7 mouse cellular contexts compared by ENCODE assay signal in the genomic region with DNA sequence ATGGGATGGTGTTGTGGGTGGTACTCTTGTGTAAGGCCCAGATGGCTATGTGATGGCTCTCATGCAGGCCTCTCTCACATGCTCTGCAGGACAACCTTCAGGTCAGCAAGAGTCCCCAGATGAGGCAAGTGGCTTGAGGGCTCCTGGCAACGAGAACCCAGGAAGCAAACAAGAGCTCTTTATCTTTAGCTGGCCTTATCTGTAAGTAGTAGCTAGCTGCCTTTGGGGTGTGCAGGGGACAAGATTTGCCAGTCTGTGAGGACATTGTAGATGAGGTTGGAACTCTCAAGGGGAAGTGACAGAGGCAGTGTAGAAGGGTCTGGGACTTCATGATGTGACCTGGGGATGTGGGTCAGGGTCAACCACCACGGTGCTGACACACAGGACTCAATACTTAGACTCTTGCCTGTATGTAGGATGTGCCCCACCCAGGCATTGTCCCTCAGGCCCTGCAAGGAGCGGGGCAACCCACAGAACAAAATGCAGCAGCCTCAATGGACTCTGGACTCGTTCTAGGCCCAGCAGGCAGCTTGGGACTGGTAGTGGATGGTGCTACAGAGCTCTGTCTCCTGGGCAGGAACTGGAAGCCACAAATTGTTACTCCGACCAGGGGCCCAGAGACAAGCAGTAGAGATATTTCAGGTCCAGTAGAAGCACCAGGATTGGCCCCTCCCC. TPM values are rescaled to one million over a fixed set of nuclear protein-coding genes. Genes with fewer than 3 reads are reported as not detected.
DNase-seq lines count a peak whose midpoint lies in the region; ATAC-seq and TF ChIP-seq lines count a peak whose summit lies in the region.

No protein-coding gene starts in this region.

- no peaks in the 10 kb centered on the region for H3K36me3 ChIP-seq in hindbrain, postnatal 0 days (ENCODE audit: insufficient read depth, low read length)
- H3K36me3 ChIP-seq in hindbrain, embryonic 13.5 days: 0 out of 2 replicates have a peak, but pooled peaks cover 9% of the 10 kb centered on the region
- H3K36me3 ChIP-seq in heart, embryonic 16.5 days (ENCODE audit: control insufficient read depth, insufficient read depth): 0 out of 2 replicates have a peak, but pooled peaks cover 4% of the 10 kb centered on the region
- H3K36me3 ChIP-seq in lung, embryonic 15.5 days: no peaks in the 10 kb centered on the region

- peaks cover 3% of the 10 kb centered on the region; the same call in 1 of the 2 replicates for H3K4me1 ChIP-seq in hindbrain, postnatal 0 days (ENCODE audit: insufficient read depth, low read length)
- H3K4me1 ChIP-seq in hindbrain, embryonic 13.5 days (replicated peaks): peaks cover 14% of the 10 kb centered on the region
- peaks cover 4% of the 10 kb centered on the region for H3K4me1 ChIP-seq in bone marrow, adult 2 months (ENCODE audit: control insufficient read depth, insufficient read depth, low read length)
- H3K4me1 ChIP-seq in heart, embryonic 16.5 days (ENCODE audit: control insufficient read depth, insufficient read depth, low read length): peaks cover 15% of the 10 kb centered on the region
- peaks cover 10% of the 10 kb centered on the region for H3K4me1 ChIP-seq in lung, embryonic 15.5 days

- TF ChIP-seq POLR2A in bone marrow, adult 2 months (IDR thresholded peaks at IDR 0.05; ENCODE audit: borderline replicate concordance, control insufficient read depth, low read depth, low read length): no peak

- no peak for DNase-seq in hindbrain, postnatal 0 days (ENCODE audit: low spot score)
- DNase-seq in right cerebral cortex, adult 18-20 months: no peak

- no peak for TF ChIP-seq CTCF in hindbrain, postnatal 0 days (IDR thresholded peaks at IDR 0.05; ENCODE audit: low read depth)
- no peak for TF ChIP-seq CTCF in bone marrow, adult 2 months (IDR thresholded peaks at IDR 0.05; ENCODE audit: control insufficient read depth, insufficient read depth, low read length)

- H3K27ac ChIP-seq in hindbrain, postnatal 0 days: no peak overlapping the region
- H3K27ac ChIP-seq in hindbrain, embryonic 13.5 days: no peak overlapping the region
- no peak overlapping the region for H3K27ac ChIP-seq in bone marrow, adult 2 months (ENCODE audit: control insufficient read depth, insufficient read depth, low read depth, low read length, poor library complexity)
- H3K27ac ChIP-seq in heart, embryonic 16.5 days (ENCODE audit: low read length): peak overlapping the region; percentile 65
- peak overlapping the region; percentile 44; the same call in 1 of the 2 replicates for H3K27ac ChIP-seq in lung, embryonic 15.5 days

- no peaks in the 10 kb centered on the region for H3K9me3 ChIP-seq in hindbrain, postnatal 0 days (ENCODE audit: low read length)
- H3K9me3 ChIP-seq in hindbrain, embryonic 13.5 days: no peaks in the 10 kb centered on the region
- no peaks in the 10 kb centered on the region; the same call in 1 of the 2 replicates for H3K9me3 ChIP-seq in heart, embryonic 16.5 days (replicated peaks; ENCODE audit: control insufficient read depth, low read length)
- no peaks in the 10 kb centered on the region for H3K9me3 ChIP-seq in lung, embryonic 15.5 days

- WGBS in hindbrain, postnatal 0 days: 73% methylated on average over 5 of the region's 5 CpGs
- 75% methylated on average over 5 of the region's 5 CpGs for WGBS in hindbrain, embryonic 13.5 days
- WGBS in bone marrow, adult 2 months: 32% methylated on average over 5 of the region's 5 CpGs
- 34% methylated on average over 5 of the region's 5 CpGs for WGBS in heart, embryonic 16.5 days
- 52% methylated on average over 5 of the region's 5 CpGs for WGBS in lung, embryonic 15.5 days

- 0 out of 2 replicates have a peak, but pooled peaks have one; percentile 2 for ATAC-seq in hindbrain, postnatal 0 days
- no peak for ATAC-seq in hindbrain, embryonic 13.5 days (ENCODE audit: low FRiP score)
- no peak for ATAC-seq in heart, embryonic 16.5 days (replicated peaks; ENCODE audit: extremely low read depth, insufficient read depth, low FRiP score)
- no peak for ATAC-seq in lung, embryonic 15.5 days (ENCODE audit: borderline replicate concordance, extremely low read depth, low FRiP score, low TSS enrichment)
- no peak for ATAC-seq in inflammation-experienced regulatory T-cells, adult 6 months

- no peaks in the 10 kb centered on the region for H3K27me3 ChIP-seq in hindbrain, postnatal 0 days (ENCODE audit: insufficient read depth, low read length)
- H3K27me3 ChIP-seq in hindbrain, embryonic 13.5 days: no peaks in the 10 kb centered on the region
- H3K27me3 ChIP-seq in heart, embryonic 16.5 days (ENCODE audit: control insufficient read depth, insufficient read depth, low read length): no peaks in the 10 kb centered on the region
- no peaks in the 10 kb centered on the region for H3K27me3 ChIP-seq in lung, embryonic 15.5 days

- H3K4me3 ChIP-seq in hindbrain, postnatal 0 days (ENCODE audit: low read length): no peak overlapping the region
- H3K4me3 ChIP-seq in hindbrain, embryonic 13.5 days: no peak overlapping the region
- H3K4me3 ChIP-seq in bone marrow, adult 2 months (replicated peaks; ENCODE audit: control insufficient read depth, low read depth, low read length): peak overlapping the region; percentile 2
- peak overlapping the region; percentile 7; the same call in 1 of the 2 replicates for H3K4me3 ChIP-seq in heart, embryonic 16.5 days (ENCODE audit: low read length)
- H3K4me3 ChIP-seq in lung, embryonic 15.5 days: no peak overlapping the region

- no peak overlapping the region for H3K9ac ChIP-seq in hindbrain, postnatal 0 days (replicated peaks; ENCODE audit: low read length)
- no peak overlapping the region for H3K9ac ChIP-seq in hindbrain, embryonic 13.5 days
- H3K9ac ChIP-seq in heart, embryonic 16.5 days (ENCODE audit: low read length): no peak overlapping the region; the same call in 1 of the 2 replicates
- H3K9ac ChIP-seq in lung, embryonic 15.5 days: no peak overlapping the region

- H3K4me2 ChIP-seq in hindbrain, postnatal 0 days (ENCODE audit: low read depth, low read length): no peak overlapping the region
- no peak overlapping the region for H3K4me2 ChIP-seq in hindbrain, embryonic 13.5 days
- H3K4me2 ChIP-seq in heart, embryonic 16.5 days (ENCODE audit: low read depth, low read length): peak overlapping the region; percentile 17; the same call in 1 of the 2 replicates
- H3K4me2 ChIP-seq in lung, embryonic 15.5 days: peak overlapping the region; percentile 16; the same call in 1 of the 2 replicates

RNA-seq across cellular contexts. Expression of gene Lgals3bp, which starts 1.9 kb away (rescaled TPM):
- total RNA-seq in hindbrain, postnatal 0 days (2014; rRNA removed): 25.5 and 30.6 TPM in 2 replicates
- polyA plus RNA-seq in hindbrain, postnatal 0 days (2015; fragmentation: Nextera tagmentation; extraction: Ambion mirVana): 15.4 and 18.5 TPM in 2 replicates
- 2.9 and 4.8 TPM in 2 replicates for polyA plus RNA-seq in hindbrain, embryonic 13.5 days (2015; fragmentation: Nextera tagmentation; extraction: Ambion mirVana)
- polyA plus RNA-seq in bone marrow, adult 2 months (2011; ENCODE audit: insufficient read depth, insufficient read length, low replicate concordance, missing spikeins): 43.9 and 52.7 TPM in 2 replicates
- polyA plus RNA-seq in heart, embryonic 16.5 days (2015; fragmentation: Nextera tagmentation; extraction: Ambion mirVana): 16.8 and 27.5 TPM in 2 replicates
- polyA plus RNA-seq in lung, embryonic 15.5 days (2015; fragmentation: Nextera tagmentation; extraction: Ambion mirVana): 4.9 and 6.9 TPM in 2 replicates
- 100 to 1,000 TPM in 2 of 3 experiments, 10 to 100 TPM in 1; 86.5 to 166 (median 133) TPM for polyA plus RNA-seq in inflammation-experienced regulatory T-cells, adult 6 months (2017; shearing (Covaris generic))

RNA-seq across cellular contexts. Expression of gene Cant1, which starts 18.9 kb away (rescaled TPM):
- 47.9 and 51.7 TPM in 2 replicates for total RNA-seq in hindbrain, postnatal 0 days (2014; rRNA removed)
- 24.7 and 25.8 TPM in 2 replicates for polyA plus RNA-seq in hindbrain, postnatal 0 days (2015; fragmentation: Nextera tagmentation; extraction: Ambion mirVana)
- 24.4 and 24.9 TPM in 2 replicates for polyA plus RNA-seq in hindbrain, embryonic 13.5 days (2015; fragmentation: Nextera tagmentation; extraction: Ambion mirVana)
- 8.3 and 14.6 TPM in 2 replicates for polyA plus RNA-seq in bone marrow, adult 2 months (2011; ENCODE audit: insufficient read depth, insufficient read length, low replicate concordance, missing spikeins)
- polyA plus RNA-seq in heart, embryonic 16.5 days (2015; fragmentation: Nextera tagmentation; extraction: Ambion mirVana): 19.0 and 20.2 TPM in 2 replicates
- 30.3 and 33.7 TPM in 2 replicates for polyA plus RNA-seq in lung, embryonic 15.5 days (2015; fragmentation: Nextera tagmentation; extraction: Ambion mirVana)
- 10 to 100 TPM; 23.6 to 35.7 (median 25.1) TPM for polyA plus RNA-seq in inflammation-experienced regulatory T-cells, adult 6 months (2017; shearing (Covaris generic))

RNA-seq across cellular contexts. Expression of gene C1qtnf1, which starts 28.0 kb away (rescaled TPM):
- 5.4 TPM in 2 replicates for total RNA-seq in hindbrain, postnatal 0 days (2014; rRNA removed)
- polyA plus RNA-seq in hindbrain, postnatal 0 days (2015; fragmentation: Nextera tagmentation; extraction: Ambion mirVana): 3.5 and 4.3 TPM in 2 replicates
- 2.8 and 3.4 TPM in 2 replicates for polyA plus RNA-seq in hindbrain, embryonic 13.5 days (2015; fragmentation: Nextera tagmentation; extraction: Ambion mirVana)
- 1.5 and 1.8 TPM in 2 replicates for polyA plus RNA-seq in bone marrow, adult 2 months (2011; ENCODE audit: insufficient read depth, insufficient read length, low replicate concordance, missing spikeins)
- 8.9 and 9.3 TPM in 2 replicates for polyA plus RNA-seq in heart, embryonic 16.5 days (2015; fragmentation: Nextera tagmentation; extraction: Ambion mirVana)
- polyA plus RNA-seq in lung, embryonic 15.5 days (2015; fragmentation: Nextera tagmentation; extraction: Ambion mirVana): 6.9 and 7.6 TPM in 2 replicates
- not detected for polyA plus RNA-seq in inflammation-experienced regulatory T-cells, adult 6 months (2017; shearing (Covaris generic))

RNA-seq across cellular contexts. Expression of gene Timp2, which starts 44.5 kb away (rescaled TPM):
- 164 and 170 TPM in 2 replicates for total RNA-seq in hindbrain, postnatal 0 days (2014; rRNA removed)
- polyA plus RNA-seq in hindbrain, postnatal 0 days (2015; fragmentation: Nextera tagmentation; extraction: Ambion mirVana): 102 and 118 TPM in 2 replicates
- polyA plus RNA-seq in hindbrain, embryonic 13.5 days (2015; fragmentation: Nextera tagmentation; extraction: Ambion mirVana): 45.7 and 48.1 TPM in 2 replicates
- polyA plus RNA-seq in bone marrow, adult 2 months (2011; ENCODE audit: insufficient read depth, insufficient read length, low replicate concordance, missing spikeins): 6.5 and 37.6 TPM in 2 replicates
- polyA plus RNA-seq in heart, embryonic 16.5 days (2015; fragmentation: Nextera tagmentation; extraction: Ambion mirVana): 70.6 and 74.5 TPM in 2 replicates
- 79.1 and 79.8 TPM in 2 replicates for polyA plus RNA-seq in lung, embryonic 15.5 days (2015; fragmentation: Nextera tagmentation; extraction: Ambion mirVana)
- 10 to 100 TPM in 2 of 3 experiments, 1 to 10 TPM in 1; 6.1 to 17.3 (median 16.4) TPM for polyA plus RNA-seq in inflammation-experienced regulatory T-cells, adult 6 months (2017; shearing (Covaris generic))

RNA-seq across cellular contexts. Expression of gene Cep295nl, which starts 57.7 kb away (rescaled TPM):
- 0.31 and 1.2 TPM in 2 replicates for total RNA-seq in hindbrain, postnatal 0 days (2014; rRNA removed)
- 0.20 and 0.47 TPM in 2 replicates for polyA plus RNA-seq in hindbrain, postnatal 0 days (2015; fragmentation: Nextera tagmentation; extraction: Ambion mirVana)
- 0.22 and 0.26 TPM in 2 replicates for polyA plus RNA-seq in hindbrain, embryonic 13.5 days (2015; fragmentation: Nextera tagmentation; extraction: Ambion mirVana)
- polyA plus RNA-seq in bone marrow, adult 2 months (2011; ENCODE audit: insufficient read depth, insufficient read length, low replicate concordance, missing spikeins): 1.4 and 1.5 TPM in 2 replicates
- 0.28 and 0.36 TPM in 2 replicates for polyA plus RNA-seq in heart, embryonic 16.5 days (2015; fragmentation: Nextera tagmentation; extraction: Ambion mirVana)
- polyA plus RNA-seq in lung, embryonic 15.5 days (2015; fragmentation: Nextera tagmentation; extraction: Ambion mirVana): 0.33 and 0.56 TPM in 2 replicates
- under 1 TPM in 2 of 3 experiments, not detected in 1; 0.28 to 0.29 TPM for polyA plus RNA-seq in inflammation-experienced regulatory T-cells, adult 6 months (2017; shearing (Covaris generic))

Comparison
In these comparisons a context has a peak if more than half of its experiments do, and no peak if none do; other contexts are left out.
1. H3K27ac ChIP-seq: peak in heart, embryonic 16.5 days (single experiment) and lung, embryonic 15.5 days (single experiment); none in hindbrain, postnatal 0 days (single experiment), hindbrain, embryonic 13.5 days (single experiment) and bone marrow, adult 2 months (single experiment).
2. H3K4me2 ChIP-seq: peak in heart, embryonic 16.5 days (single experiment) and lung, embryonic 15.5 days (single experiment); none in hindbrain, postnatal 0 days (single experiment) and hindbrain, embryonic 13.5 days (single experiment).
3. H3K4me3 ChIP-seq: peak in bone marrow, adult 2 months (single experiment) and heart, embryonic 16.5 days (single experiment); none in hindbrain, postnatal 0 days (single experiment), hindbrain, embryonic 13.5 days (single experiment) and lung, embryonic 15.5 days (single experiment).